Mouse (Mus musculus): Measurements from ENCODE around the gene Tbxa2r. TPM values are rescaled to one million over a fixed set of nuclear protein-coding genes. Genes with fewer than 3 reads are reported as not detected.
A peak's percentile ranks its signal among the peaks of the same experiment; 100 is the strongest.

Tbxa2r gene
- total and polyA plus RNA-seq, 3 experiments: 0.12 to 0.30 (median 0.13) TPM

DNA sequence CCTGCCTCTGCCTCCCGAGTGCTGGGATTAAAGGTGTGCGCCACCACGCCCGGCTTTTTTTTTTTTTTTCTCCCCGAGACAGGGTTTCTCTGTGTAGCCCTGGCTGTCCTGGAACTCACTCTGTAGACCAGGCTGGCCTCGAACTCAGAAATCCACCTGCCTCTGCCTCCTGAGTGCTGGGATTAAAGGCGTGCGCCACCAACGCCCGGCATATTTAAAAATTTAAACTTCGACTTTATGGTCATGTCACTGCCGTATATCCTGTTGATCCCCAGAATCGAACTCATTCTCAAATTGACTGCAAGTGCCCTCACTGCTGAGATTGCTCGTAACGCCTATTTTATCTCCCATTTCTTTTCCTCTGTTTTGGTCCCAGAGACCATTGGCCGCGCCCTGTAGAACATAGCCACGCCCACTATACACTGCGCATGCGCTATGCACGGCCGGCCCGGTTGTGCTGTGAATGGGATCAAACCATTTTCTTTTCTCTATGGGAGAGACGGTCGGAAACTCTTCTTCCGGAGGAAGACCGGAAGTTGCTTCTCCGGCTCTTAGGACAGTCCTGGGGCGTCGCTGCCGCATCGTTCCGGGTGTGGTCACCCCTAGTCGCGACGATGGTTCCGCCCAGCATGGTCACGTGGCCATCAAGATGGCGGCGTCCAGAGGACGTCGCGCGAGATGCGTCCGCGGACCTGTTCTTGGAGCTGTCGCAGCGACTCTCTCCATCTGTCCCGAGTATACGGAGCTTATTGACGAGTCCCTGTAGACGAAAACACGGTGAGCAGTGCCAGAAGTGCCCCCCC lies 55.5 kb downstream of the Tbxa2r start, which contains the start of the genes Dohh and Gm48551:
Gene Dohh, plus strand, starts transcription at position 627 of the 803 bp plus-strand sequence.
Gene Gm48551, plus strand, starts transcription at position 665 of the 803 bp plus-strand sequence.
- Histone ChIP-seq H3K4me2 (ENCODE audit: insufficient read depth, low read depth, poor library complexity, severe bottlenecking) (peak within 1 kb of the TSS; percentile 64), H3K27me3 (replicated peaks) (no peaks in the 10 kb centered on the region), H3K9ac (ENCODE audit: insufficient read depth, low read depth) (peak within 1 kb of the TSS; percentile 84), H3K79me2 (replicated peaks; ENCODE audit: control insufficient read depth, extremely low read depth, insufficient read depth, poor library complexity, severe bottlenecking) (peaks cover 19% of the 10 kb centered on the region), H3K36me3 (replicated peaks in 1 of 2; ENCODE audit: control insufficient read depth in 1 of 2, insufficient read depth in 1 of 2, low read length in 1 of 2) (peaks cover 33 to 35% of the 10 kb centered on the region in 2 experiments), H3K4me3 (replicated peaks in 1 of 3; ENCODE audit: low read depth in 2 of 3, low read length in 2 of 3, poor library complexity in 1 of 3) (peak within 1 kb of the TSS; percentile 82 to 96 (median 87)), H3K27ac (ENCODE audit: insufficient read depth, low read depth) (peak within 1 kb of the TSS; percentile 49; the same call in 1 of the 2 replicates), H3K4me1 (ENCODE audit: control insufficient read depth in 1 of 2, insufficient read depth in 2 of 2) (peaks cover 6 to 23% of the 10 kb centered on the region in 2 experiments), H3K9me3 (replicated peaks; ENCODE audit: low read length) (no peaks in the 10 kb centered on the region)
- in situ Hi-C loops (cut with MboI; ENCODE audit: low pct_ligation_motif_present, low pct_unique_long_range_greater_than_20kb, low sequenced_read_pairs) (loop anchor here (5.0 kb wide), 1 partner anchor 148 kb away; no protein-coding TSS in a partner anchor), dilution Hi-C loops (cut with MboI; ENCODE audit: extremely low pct_ligation_motif_present, extremely low pct_unique_long_range_greater_than_20kb, low sequenced_read_pairs) (no loop called here)
- peak; percentile 99 for DNase-seq (ENCODE audit: extremely low read depth)
- TF ChIP-seq ETS1 (conservative IDR thresholded peaks at IDR 0.05; ENCODE audit: low read depth, low read length) (no peak), MXI1 (IDR thresholded peaks at IDR 0.05; ENCODE audit: low read depth, low read length) (peak; percentile 90), ELF1 (IDR thresholded peaks at IDR 0.05; ENCODE audit: low read depth, low read length) (peak; percentile 95), UBTF (IDR thresholded peaks at IDR 0.05; ENCODE audit: low read depth, low read length) (no peak), SIN3A (IDR thresholded peaks at IDR 0.05; ENCODE audit: low read length) (peak; percentile 95), MYC (IDR thresholded peaks at IDR 0.05; ENCODE audit: low read depth, low read length) (peak; percentile 87), CTCF (conservative IDR thresholded peaks at IDR 0.05 in 1 of 2, IDR thresholded peaks at IDR 0.05 in 1 of 2; ENCODE audit: low read depth in 2 of 2, low read length in 2 of 2) (no peak), MEF2A (IDR thresholded peaks at IDR 0.05; ENCODE audit: borderline replicate concordance, low read depth, low read length) (peak; percentile 34; the same call in 1 of the 2 replicates), RCOR1 (conservative IDR thresholded peaks at IDR 0.05; ENCODE audit: low read depth, low read length) (no peak), PAX5 (IDR thresholded peaks at IDR 0.05; ENCODE audit: low read length) (no peak), NELFE (IDR thresholded peaks at IDR 0.05; ENCODE audit: low read depth, low read length) (peak; percentile 92), NRF1 (IDR thresholded peaks at IDR 0.05; ENCODE audit: low read depth, low read length) (peak; percentile 100), KAT2A (IDR thresholded peaks at IDR 0.05; ENCODE audit: insufficient replicate concordance, low read length) (peak; percentile 75; the same call in 1 of the 2 replicates), EP300 (IDR thresholded peaks at IDR 0.05; ENCODE audit: low read length) (no peak), BHLHE40 (IDR thresholded peaks at IDR 0.05; ENCODE audit: low read depth, low read length) (peak; percentile 68; the same call in 1 of the 2 replicates), TBP (conservative IDR thresholded peaks at IDR 0.05; ENCODE audit: low read depth, low read length) (peak; percentile 94), E2F4 (IDR thresholded peaks at IDR 0.05; ENCODE audit: insufficient replicate concordance, low read depth, low read length) (no peak), MAZ (IDR thresholded peaks at IDR 0.05; ENCODE audit: low read depth, low read length) (no peak), RAD21 (IDR thresholded peaks at IDR 0.05; ENCODE audit: low read depth, low read length) (no peak), CHD1 (IDR thresholded peaks at IDR 0.05; ENCODE audit: low read depth, low read length) (peak; percentile 99), MAX (IDR thresholded peaks at IDR 0.05; ENCODE audit: low read length) (peak; percentile 98), CHD2 (IDR thresholded peaks at IDR 0.05; ENCODE audit: low read length) (peak; percentile 95), MAFK (IDR thresholded peaks at IDR 0.05; ENCODE audit: insufficient replicate concordance, low read length) (no peak), JUN (IDR thresholded peaks at IDR 0.05; ENCODE audit: insufficient read depth, low read depth, low read length) (no peak), ZC3H11A (IDR thresholded peaks at IDR 0.05; ENCODE audit: low read depth, low read length) (no peak), IRF4 (IDR thresholded peaks at IDR 0.05; ENCODE audit: low read depth, low read length) (0 out of 2 replicates have a peak, but pooled peaks have one; percentile 52), GABPA (IDR thresholded peaks at IDR 0.05; ENCODE audit: insufficient replicate concordance, low read depth, low read length) (no peak; the same call in 1 of the 2 replicates), HCFC1 (IDR thresholded peaks at IDR 0.05; ENCODE audit: low read depth, low read length) (peak; percentile 89), ZKSCAN1 (IDR thresholded peaks at IDR 0.05; ENCODE audit: borderline replicate concordance, low read depth, low read length) (no peak), POLR2AphosphoS2 (IDR thresholded peaks at IDR 0.05; ENCODE audit: low read depth, low read length) (peak; percentile 74; the same call in 1 of the 2 replicates), ZNF384 (IDR thresholded peaks at IDR 0.05; ENCODE audit: low read depth, low read length) (no peak), USF2 (conservative IDR thresholded peaks at IDR 0.05; ENCODE audit: low read depth, low read length) (peak; percentile 95), ZMIZ1 (IDR thresholded peaks at IDR 0.05; ENCODE audit: low read depth, low read length) (peak; percentile 81), SMC3 (IDR thresholded peaks at IDR 0.05; ENCODE audit: low read depth, low read length) (no peak), TCF12 (IDR thresholded peaks at IDR 0.05; ENCODE audit: low read depth, low read length) (peak; percentile 96), POLR2A (IDR thresholded peaks at IDR 0.05; ENCODE audit: low read depth, low read length) (peak; percentile 98), JUND (conservative IDR thresholded peaks at IDR 0.05; ENCODE audit: low read depth, low read length) (no peak), USF1 (IDR thresholded peaks at IDR 0.05; ENCODE audit: low read depth, low read length) (peak; percentile 98)
